Mouse (Mus musculus) left cerebral cortex, postnatal 4 days (tissue): ENCODE measurements around the gene Mmd. TPM values are rescaled to one million over a fixed set of nuclear protein-coding genes. Genes with fewer than 3 reads are reported as not detected.
"Not testable (repeated sequence)": the region's sequence is repeated elsewhere in the genome, so short reads cannot be mapped to it uniquely, and the experiment has no call there.

Experiments used
- DNase-seq: peaks from one replicate; pipeline ENCODE4 v3.0.0-alpha.2; 2022
- intact Hi-C: fragments of 180-260 bp; cut with DNase I; formaldehyde crosslinking; loops from one replicate; pipeline ENCODE4 v1.15.1; 2025
- total RNA-seq, 2 experiments: library from RNA; stranded (reverse); gene quantifications; 2 replicates each; pipeline ENCODE4 v1.2.3; 2021

The Mmd gene
- total RNA-seq, 2 experiments from 2014 or later = 189 to 209 TPM

DNA sequence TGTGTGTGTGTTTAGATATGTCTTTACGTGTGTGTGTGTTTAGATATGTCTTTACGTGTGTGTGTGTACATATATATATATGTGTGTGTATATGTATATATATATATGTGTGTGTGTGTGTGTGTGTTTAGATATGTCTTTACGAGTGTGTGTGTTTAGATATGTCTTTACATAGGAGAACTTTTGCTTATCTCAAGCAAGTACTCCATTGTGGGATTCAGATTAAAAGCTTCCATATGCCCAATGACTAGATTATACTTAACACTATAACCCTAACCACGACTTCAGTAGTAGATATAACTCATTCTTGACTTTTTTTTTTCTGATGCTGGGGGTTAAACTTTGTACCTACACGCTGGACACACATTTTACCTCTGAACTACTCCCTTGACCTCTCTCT is 30.8 kb downstream of the Mmd start:
- intact Hi-C loops = no loop called here
- no peak for DNase-seq

DNA sequence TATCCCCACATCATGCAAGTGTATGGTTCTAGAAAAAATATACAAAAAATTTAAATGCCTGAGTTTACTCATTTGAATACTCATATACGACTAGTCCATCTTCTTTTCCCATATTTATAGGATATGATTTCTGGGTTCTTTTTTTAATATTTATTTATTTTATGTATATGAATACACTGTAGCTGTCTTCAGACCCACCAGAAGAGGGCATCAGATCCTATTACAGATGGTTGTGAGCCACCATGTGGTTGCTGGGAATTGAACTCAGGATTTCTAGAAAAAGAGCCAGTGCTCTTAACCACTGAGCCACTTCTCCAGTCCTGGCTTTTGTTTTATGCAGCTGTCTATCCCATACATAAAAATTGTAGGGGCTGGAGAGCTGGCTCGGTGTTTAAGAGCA is 32.7 kb downstream of the Mmd start:
- DNase-seq, intact Hi-C loops: not testable (repeated sequence)

DNA sequence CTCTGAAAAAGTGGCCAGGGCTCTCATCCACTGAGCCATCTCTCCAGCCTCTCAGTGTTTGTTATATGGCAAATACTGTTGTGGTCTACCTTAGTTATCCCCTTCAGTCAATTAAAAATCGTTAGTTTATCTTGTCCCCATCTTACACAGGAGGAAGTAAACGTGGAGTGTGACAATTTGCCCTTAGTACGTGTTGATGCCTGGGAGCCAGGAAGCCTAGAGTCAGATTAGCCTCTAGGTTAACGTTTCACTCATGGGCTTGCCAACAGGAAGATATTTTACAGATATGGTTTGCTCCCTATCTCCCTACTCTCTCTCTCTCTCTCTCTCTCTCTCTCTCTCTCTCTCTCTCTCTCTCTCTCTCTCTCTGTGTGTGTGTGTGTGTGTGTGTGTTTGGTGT is 33.9 kb downstream of the Mmd start:
- DNase-seq = no peak

DNA sequence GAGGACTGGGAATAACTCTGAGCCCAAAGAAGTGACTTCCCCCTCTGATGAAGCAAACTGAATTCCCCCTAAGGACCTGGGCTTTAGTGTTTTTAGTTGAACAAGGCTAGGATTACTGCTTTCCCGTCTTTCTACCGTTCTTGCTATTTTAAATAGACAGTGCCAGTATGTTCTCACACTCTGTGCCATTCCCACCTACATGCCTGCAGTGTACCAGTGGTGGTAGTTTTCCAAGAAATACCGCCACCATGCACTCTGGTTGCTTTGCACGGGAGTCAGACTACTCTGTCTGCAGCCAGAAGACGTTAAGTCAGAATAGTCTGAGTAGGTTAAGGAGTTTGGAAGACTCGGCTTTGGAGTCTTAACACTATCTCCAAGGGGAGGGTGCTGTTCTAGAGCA is 34.3 kb downstream of the Mmd start:
- intact Hi-C loops = no loop called here
- no peak for DNase-seq

More for the DNA sequence above, 33.9 kb downstream of the Mmd start:
- intact Hi-C loops = no loop called here

DNA sequence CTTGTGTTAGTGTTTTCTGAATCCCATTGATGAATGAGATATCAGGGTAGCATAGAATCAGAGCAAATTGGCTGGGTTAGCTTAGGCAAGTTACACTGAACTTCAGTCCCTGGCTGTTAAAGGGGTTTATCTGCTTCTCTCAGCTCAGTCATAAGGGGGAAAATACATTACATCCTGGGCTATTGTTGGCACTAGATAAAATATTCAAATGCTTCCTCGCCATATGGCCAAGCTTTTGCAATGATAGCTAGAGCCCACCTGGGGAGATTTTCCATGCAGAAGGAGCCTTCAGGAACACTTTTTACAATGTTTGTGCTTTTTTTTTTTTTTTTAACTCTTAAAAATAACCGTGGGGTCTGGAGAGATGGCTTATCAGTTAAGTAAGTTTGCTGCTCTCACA is 34.8 kb downstream of the Mmd start:
- intact Hi-C loops = no loop called here
- DNase-seq = no peak

DNA sequence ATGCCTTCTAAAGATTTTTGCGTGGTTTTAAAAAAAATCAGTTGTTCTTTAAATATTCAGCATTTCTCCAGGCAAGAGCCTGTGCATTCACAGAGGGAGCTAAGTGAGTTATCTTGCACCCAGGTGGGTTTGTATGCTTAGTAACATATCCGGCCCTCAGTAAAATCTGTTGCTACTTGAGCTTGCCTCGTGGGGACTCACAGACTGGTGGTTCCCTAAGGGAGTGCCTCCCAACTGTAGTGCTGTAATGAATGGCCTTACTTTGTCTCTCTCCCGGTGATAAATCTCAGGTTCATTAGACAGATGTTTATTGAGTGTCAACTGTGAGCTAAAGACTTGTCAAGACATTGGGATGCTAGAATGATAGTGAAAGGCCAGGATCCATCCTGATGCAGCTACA is 35.4 kb downstream of the Mmd start:
- intact Hi-C loops = no loop called here
- no peak for DNase-seq

DNA sequence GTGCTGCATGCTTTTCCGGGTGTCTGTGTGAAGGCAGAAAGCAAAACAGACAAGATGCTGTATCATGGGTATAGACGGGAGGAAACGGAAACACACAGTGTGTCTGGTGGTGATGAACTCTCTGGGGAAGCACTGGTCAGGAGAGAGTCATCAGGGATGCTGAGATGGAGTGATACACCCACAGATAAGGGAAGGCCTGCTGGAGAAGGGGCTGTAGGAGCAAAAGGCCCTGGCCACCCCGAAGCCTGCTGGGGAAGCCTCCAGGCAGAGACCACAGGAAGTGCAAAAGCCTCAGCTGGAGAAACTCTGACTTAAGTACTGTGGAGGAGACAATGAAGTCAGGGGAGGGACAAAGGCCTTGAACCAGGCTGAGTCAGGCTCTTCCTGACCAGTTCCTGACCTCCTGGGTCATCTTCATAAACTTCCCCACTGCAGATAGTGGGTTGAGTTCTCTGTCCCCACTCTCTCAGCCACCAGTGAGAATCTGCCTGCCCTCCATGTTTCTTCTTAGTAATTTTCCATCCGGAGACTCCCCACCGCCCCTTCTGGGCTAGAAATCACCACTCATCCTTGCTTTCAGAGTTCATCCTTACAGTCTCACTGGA is 37.4 kb downstream of the Mmd start:
- intact Hi-C loops = no loop called here
- no peak for DNase-seq

DNA sequence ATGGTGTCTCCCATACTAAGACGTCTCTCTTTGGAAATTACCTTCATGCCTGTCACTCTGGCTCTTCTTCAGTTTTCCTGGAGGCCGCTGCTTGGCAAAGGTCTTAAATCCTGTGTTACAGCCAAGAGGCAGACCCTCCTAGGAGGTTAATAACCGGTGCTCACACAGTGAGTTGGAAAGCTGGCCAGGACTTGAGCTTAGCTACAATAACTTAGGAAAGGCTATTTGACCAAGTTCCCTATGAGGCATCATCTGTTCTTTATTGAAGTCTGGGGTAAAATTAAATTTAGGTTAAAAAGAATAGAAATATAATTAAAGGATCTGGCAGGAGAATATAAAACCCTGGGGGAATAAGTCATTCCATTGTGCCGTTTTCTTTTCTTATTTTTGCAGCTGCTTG is 41.9 kb downstream of the Mmd start:
- DNase-seq = peak; percentile 30
- intact Hi-C loops = no loop called here

- no peak for DNase-seq
- intact Hi-C loops = no loop called here
These were observed 43.5 kb downstream of the Mmd start for GRCm38 (mm10) chr11:90292766-90293165.

DNA sequence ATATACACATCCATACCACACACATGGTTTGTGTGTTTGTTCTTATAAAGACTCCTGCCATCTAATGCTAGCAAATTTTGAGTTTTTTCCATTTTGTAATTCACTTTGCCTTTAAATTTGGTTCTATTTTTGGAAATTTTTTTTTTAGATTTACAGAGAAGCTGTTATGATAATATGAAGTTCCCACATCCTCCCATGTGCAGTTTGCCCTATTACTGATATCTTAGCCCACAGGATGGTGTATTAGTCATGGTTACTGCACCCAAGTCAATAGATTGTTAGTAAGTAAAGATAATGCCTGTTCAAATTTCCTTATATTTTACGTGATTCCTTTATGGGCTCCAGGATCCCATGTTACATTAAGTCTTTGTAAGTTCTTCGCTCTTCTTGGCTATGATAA is 45.4 kb downstream of the Mmd start:
- DNase-seq = no peak
- intact Hi-C loops = no loop called here

DNA sequence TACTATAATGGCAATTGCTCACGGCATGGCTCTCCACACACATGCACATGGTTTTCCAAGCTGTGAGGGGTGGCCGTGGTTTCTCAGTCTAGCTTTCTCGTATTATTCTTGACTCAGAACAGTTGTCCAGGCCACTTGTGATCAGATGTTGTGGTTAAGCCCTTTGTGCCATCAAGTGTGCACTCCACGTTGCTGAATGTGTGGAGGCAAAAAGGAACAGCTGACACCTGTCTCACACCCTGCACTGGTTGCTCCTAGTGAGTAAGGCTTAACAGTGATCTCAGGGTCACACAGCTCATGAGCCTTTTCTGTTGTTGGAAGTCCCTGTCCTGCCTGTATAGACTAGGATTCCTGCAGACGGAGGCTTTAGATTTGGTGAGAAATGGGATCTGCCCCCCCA is 56.8 kb downstream of the Mmd start:
- intact Hi-C loops = no loop called here
- DNase-seq = no peak

DNA sequence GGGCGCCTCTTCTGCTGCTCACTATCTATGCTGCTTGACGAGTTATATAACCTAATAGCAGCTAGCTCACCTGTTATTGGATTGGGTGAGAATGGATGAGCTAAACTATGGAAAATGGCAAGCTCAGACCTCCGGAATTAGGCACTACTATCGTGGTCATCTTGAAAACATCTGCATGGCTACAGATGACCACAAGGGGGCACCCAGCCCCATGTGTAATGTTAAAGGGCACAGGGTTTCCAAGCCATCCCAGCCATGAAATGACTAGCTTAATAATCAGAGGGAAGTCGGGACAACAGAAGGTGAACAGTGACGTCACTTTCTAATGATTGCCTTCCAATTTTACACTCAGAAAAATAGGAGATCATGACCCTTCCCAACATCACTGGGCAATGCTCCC is 57.7 kb downstream of the Mmd start:
- intact Hi-C loops = no loop called here
- peak; percentile 72 for DNase-seq

GRCm38 (mm10) chr11:90314606-90315005 is 65.3 kb downstream of the Mmd start:
- intact Hi-C loops = loop anchor here (10.0 kb wide), 1 partner anchor 300 kb away; no protein-coding TSS in a partner anchor
- DNase-seq = no peak

GRCm38 (mm10) chr11:90317482-90317881 is 68.2 kb downstream of the Mmd start:
- intact Hi-C loops = loop anchor here (10.0 kb wide), 1 partner anchor 297 kb away; no protein-coding TSS in a partner anchor
- DNase-seq = peak; percentile 45

- intact Hi-C loops = no loop called here
- DNase-seq = no peak
These were observed 71.7 kb downstream of the Mmd start for GRCm38 (mm10) chr11:90320922-90321321.

GRCm38 (mm10) chr11:90324597-90324996 is 75.3 kb downstream of the Mmd start:
- intact Hi-C loops = no loop called here
- no peak for DNase-seq

- DNase-seq = no peak
- intact Hi-C loops = no loop called here
These were observed 76.9 kb downstream of the Mmd start for GRCm38 (mm10) chr11:90326146-90326545.

- intact Hi-C loops = no loop called here
- DNase-seq = peak; percentile 11
These were observed 77.6 kb downstream of the Mmd start for GRCm38 (mm10) chr11:90326836-90327235.

Other genes with a start within 250 kb of the Mmd start
- under 1 TPM; 0.74 to 0.76 TPM for gene Pctp, start 246.6 kb upstream of the Mmd start, total RNA-seq
- gene Tmem100, start 219.1 kb upstream of the Mmd start, total RNA-seq = 10 to 100 TPM; 11.9 to 12.7 TPM
- gene Gm45716, start 61.8 kb upstream of the Mmd start, total RNA-seq = 1 to 10 TPM; 7.4 to 8.3 TPM
- 10 to 100 TPM; 24.6 to 26.3 TPM for gene Hlf, start 141.4 kb downstream of the Mmd start, total RNA-seq